Mouse (Mus musculus): ENCODE measurements around the gene Cttnbp2nl.

DNA sequence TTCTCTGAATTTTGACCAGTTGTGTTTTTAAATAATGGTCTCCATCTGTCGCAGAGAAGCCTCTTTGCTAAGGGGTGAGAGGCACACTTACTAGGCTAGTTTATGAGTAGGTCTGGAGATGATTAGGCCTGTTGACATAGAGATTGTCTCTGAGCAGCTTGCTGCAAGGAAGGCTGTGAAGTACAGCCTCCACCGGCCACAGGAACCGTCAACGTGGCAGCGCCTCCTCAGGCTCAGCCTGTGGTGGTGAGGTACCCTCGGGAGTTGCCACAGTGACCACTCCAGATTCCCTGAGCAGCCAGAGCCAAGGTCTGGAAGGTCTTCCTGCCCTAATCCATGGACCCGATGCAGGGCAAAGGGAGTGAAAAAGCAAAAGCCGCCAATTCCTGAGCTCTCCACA is 17.6 kb upstream of the Cttnbp2nl start:
- TF ChIP-seq POLR2A (IDR thresholded peaks at IDR 0.05; ENCODE audit: low read depth, low read length) (no peak), CTCF (IDR thresholded peaks at IDR 0.05; ENCODE audit: extremely low read depth, insufficient read depth, insufficient read length, insufficient replicate concordance) (no peak)

Data from spleen, adult 2 months (tissue).